Mouse (Mus musculus) spleen, postnatal 10 days (tissue): ENCODE results near the gene Pdlim7.

Source experiments
- DNase-seq, 2 experiments: peaks; one replicate each; pipeline ENCODE4 v3.0.0; 2021 to 2022; ENCODE audit warnings: low spot score in 2 of 2

Gene Pdlim7

GRCm38 (mm10) chr13:55519606-55520005 is 6.1 kb upstream of the Pdlim7 start:
- no peak for DNase-seq

DNA sequence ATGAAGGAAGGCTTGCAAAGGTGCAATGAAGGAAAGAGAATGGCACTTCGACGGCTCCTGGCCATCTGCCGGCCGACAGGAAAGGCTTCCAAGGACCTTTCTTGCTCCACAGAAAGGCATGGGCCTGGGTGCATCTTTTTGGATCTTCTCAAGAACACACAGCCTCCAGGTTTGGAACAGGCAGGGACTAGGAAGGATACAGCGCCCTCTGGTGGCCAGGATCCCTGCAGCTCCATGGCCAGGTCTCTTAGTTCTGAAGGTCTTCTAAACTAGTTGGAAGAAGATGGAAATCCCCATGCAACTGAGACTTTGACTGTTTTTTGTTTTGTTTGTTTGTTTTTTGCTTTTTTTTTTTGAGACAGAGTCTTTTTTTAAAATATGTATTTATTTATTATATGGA is 3.5 kb upstream of the Pdlim7 start:
- DNase-seq = peak; percentile 84 to 93

GRCm38 (mm10) chr13:55513828-55514227 is 352 bp upstream of the Pdlim7 start:
- no peak for DNase-seq

GRCm38 (mm10) chr13:55512379-55513031 is 971 bp downstream of the Pdlim7 start:
- DNase-seq = peak; percentile 48 to 54

GRCm38 (mm10) chr13:55511492-55511861 is 2.0 kb downstream of the Pdlim7 start:
- no peak for DNase-seq

- DNase-seq = no peak
These were observed 2.6 kb downstream of the Pdlim7 start for GRCm38 (mm10) chr13:55510668-55511491.

- no peak for DNase-seq
These were observed 3.2 kb downstream of the Pdlim7 start for GRCm38 (mm10) chr13:55510332-55510667.

DNA sequence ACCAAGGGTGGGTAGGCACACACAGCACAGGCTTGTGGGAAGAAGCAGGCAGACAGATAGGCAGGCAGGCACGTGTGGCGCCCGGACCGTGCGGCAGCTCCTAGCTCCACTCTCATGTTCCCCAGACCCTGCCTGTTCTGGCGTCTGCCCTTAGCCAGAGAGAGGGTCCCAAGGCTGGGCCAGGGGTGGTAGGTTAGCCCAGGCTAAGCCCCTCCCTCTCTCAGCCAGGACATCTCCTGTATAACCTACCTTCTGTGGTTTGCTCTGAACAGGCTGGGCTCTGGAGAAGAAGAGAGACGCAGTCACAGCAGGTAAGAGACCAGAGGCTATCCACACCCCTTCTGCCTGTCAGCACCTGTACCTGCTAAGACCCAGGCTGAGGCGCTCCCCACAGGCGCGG is 4.9 kb downstream of the Pdlim7 start:
- DNase-seq = no peak

GRCm38 (mm10) chr13:55507877-55508276 is 5.6 kb downstream of the Pdlim7 start:
- DNase-seq = no peak

- no peak for DNase-seq
These were observed 6.8 kb downstream of the Pdlim7 start for GRCm38 (mm10) chr13:55506697-55507096.

- no peak for DNase-seq
These were observed 7.7 kb downstream of the Pdlim7 start for GRCm38 (mm10) chr13:55505810-55506209.

DNA sequence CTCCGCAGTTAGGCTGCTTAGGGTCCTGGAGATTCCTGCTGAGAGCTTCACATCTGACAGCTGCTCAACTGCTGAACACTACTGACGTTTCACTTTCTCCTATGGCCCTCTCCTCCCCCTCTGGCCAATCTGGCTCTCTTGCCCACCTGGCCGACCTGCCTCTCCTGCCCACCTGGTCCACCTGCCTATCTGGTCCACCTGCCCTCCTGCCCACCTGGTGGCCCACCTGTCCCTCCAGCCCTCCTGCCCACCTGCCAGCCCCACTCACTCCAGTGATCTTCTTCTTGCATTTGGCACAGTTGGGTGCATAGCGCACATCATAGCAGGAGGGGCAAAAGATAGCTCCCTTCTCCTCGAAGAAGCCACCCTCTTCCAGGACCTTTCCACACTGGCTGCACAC is 9.1 kb downstream of the Pdlim7 start:
- DNase-seq = no peak

GRCm38 (mm10) chr13:55502405-55502804 is 11.1 kb downstream of the Pdlim7 start:
- no peak for DNase-seq

DNA sequence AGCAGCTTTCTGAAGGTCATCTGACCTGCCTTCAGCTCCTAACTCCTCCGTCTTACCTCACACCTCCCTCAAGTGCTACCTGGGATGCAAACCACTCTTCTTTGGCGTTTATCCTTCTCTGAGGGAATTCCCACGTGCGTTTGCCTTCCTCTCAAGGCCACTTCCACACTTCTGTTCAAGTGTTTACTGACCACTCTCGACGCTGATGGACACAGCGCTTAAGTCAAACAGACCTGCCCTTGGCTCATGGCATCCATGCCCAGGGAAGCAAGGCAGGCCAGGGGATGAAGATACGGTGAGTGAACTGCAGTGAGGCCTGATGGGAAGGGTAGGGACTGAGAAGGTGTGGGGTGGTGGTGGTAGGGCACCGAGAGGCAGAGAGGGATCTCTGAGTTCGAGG is 12.9 kb downstream of the Pdlim7 start:
- DNase-seq = no peak

DNA sequence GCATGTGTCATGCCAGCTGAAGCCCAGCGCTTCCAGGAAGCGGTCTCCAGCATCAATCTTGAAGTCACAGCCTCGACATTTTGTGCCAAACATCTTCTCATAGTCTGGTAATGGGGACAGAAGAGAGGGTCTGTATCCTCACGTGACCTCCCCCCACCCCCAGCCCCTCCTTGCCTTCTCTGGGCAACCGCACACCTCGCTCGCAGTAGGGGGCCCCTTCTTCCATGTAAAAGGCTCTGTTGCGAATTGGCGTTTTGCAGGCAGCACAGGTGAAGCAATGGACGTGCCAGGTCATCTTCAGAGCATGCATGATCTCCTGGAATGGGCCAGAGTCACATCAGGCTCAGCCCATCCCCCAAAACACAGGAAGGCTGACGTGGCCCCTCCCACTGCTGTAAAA is 14.6 kb downstream of the Pdlim7 start:
- DNase-seq = no peak

- no peak for DNase-seq
These were observed 16.8 kb downstream of the Pdlim7 start for GRCm38 (mm10) chr13:55496661-55497060.

DNA sequence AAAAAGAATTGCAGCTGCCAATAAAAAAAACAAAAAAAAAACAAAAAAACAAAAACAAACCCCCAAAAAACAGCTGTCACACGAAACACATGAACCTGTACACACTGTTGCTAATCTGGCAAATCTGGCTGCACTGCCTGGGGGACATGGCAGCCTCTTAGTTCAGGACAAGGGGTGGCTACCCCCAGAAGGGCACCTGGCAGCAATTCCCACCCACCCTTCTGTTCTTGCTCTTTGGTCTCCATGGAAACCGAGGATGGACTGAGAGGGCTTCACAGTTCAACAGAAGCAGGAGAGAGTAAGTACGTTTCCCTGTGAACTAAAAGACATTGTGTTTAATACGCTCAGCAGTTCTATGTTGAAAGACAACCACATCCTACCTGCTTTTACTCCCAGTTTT is 17.8 kb downstream of the Pdlim7 start:
- DNase-seq = no peak

GRCm38 (mm10) chr13:55494883-55495621 is 18.4 kb downstream of the Pdlim7 start:
- no peak for DNase-seq

- DNase-seq = no peak
These were observed 19.2 kb downstream of the Pdlim7 start for GRCm38 (mm10) chr13:55494257-55494656.

GRCm38 (mm10) chr13:55487578-55488498 is 25.6 kb downstream of the Pdlim7 start, which contains the start of gene Dbn1:
Dbn1 (minus strand) TSS chr13:55488111.
- no peak for DNase-seq

DNA sequence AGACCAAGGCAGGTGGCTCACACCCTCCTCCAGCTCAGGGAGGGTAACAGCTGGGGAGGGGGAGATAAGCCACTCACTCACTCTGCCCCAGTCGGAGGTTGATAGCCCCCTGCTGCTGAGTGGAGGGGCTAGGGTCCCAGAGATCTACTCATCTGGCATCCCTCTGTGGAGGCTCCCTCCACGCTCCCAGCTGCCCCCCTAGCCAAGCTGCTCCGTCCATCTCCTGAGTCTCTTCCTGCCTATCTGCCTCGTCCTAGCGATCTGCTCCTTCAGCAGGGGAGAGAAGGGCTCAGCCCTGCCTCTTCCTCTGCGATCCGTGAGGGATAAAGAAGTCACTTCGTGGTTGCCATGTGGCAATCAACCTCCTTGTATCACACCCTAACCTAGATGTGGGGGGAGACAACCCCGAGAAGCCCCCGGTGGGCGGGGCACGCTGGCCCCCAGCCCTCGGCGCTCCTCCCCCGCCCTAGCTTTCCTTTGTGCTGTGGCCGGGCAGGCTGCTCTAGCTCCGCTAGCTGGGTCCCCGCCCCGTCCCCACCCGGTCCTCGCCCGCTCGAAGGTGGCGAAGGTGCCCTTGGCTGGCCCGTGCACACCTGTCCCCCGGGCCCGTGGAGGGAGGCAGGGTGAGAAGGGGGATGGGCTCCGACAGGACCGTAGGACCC is 26.4 kb downstream of the Pdlim7 start:
- DNase-seq = no peak
